Mouse (Mus musculus): Measurements from ENCODE around the gene Cd163. TPM values are rescaled to one million over a fixed set of nuclear protein-coding genes. Genes with fewer than 3 reads are reported as not detected.

The Cd163 gene
- total RNA-seq, 2 experiments from 2014 or later, result 1.2 to 1.7 TPM

DNA sequence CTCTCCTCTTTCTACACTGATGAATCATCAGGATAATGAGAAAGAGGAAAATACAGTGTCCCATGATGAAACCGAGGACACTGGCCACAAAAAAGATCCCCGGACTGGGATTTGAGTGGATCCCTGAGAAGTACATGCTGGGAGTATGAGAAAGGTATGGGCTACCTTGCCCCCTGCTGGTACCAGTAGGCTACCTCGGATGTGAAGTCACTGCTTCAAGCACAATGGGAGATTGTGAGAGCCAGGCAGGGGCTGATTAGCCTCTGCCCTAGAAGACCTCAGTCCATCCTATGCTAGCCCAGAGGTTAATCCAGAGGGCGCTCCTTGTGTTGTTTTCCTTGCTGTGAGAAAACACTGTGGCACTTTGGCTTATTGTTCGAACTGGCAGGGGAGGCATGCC is 59.9 kb downstream of the Cd163 start:
- no peak for DNase-seq

DNA sequence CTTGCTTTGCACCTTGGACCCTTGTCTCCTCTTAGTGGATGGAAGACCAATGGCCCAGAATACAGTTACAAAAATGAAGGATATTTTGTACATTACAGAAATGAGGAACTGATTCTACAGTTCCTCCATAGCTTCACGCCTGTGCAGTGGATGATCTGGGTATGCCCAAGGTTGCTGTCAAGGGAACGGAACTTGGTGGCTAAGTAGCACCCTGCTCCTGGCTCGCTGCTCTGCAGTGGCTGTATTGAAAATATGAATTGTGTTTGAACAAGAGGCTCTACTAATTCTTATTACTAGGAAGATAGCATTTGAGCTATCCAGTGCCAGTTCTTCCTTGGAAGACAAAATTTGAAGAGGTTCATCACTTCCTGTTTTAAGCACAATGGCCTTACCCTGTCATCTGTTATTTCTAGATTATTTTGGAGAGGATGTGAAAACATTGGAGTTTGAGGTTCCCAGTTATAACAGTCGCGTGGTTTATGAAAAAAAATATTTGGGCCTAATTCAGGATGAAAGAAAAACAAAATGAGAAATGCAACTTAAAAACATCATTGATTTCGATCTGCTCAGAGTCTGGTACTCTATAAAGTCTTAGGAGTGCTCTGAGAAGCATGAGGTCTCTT is 69.2 kb downstream of the Cd163 start:
- no peak for DNase-seq

DNA sequence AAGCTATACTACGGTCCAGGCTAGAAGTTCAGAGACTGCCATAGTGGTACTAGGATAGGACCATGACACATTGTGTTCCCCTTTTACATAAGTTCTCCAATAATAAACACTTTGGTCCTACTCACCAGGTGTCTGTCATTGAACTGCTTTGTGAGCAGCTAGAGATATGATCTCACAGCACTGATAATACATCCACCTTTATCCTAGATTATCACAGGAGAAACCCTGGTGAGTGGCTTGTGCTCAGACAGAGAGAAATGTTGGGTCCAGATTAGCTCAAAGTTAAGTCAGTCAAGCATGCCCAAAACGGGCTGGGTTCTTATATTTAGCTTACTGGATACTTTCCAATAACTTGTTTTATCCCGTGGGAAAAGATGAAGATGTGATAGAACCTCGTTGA is 70.2 kb downstream of the Cd163 start:
- no peak for DNase-seq

DNA sequence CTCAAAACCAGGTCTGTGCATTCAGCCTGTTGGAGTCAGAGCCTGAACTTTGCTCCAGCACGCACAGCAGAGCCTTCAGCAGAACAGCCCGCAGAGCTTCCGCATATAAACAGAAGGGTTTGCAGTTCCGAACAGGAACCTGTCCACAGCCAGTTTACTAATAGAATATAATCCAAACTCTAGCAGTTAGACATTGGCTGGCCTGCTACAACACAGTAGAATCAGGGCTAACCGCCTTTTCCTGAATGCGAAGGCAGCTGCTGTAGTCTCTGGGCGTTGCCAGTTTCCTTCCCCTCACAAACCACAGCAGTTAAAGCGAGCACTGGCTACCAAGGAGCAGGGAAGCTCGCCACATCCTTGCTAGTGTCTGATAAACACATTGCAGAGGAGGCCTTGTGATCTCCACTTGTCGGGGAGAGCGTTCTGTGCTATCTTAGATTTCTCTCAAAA is 71.0 kb downstream of the Cd163 start:
- DNase-seq, result peak; percentile 21

DNA sequence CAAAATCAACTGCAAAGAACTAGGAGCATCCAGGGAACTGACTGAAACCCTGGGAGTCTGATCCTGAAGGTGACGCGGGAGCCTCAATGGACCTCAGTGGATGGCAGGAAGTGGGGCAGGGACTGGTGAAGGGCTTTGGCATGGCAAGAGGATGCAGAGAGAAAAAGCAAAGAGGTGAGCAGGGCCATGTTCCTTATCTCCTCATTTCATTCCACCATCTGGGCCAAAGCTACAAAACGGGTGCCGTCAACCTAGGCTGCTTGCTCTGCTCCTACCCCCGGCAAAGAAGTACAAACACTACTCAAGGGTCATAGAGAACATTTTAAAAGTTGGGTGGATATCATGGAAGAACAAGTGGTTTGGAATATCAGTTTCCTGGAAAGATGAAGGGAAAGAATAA is 71.9 kb downstream of the Cd163 start:
- no peak for DNase-seq

DNA sequence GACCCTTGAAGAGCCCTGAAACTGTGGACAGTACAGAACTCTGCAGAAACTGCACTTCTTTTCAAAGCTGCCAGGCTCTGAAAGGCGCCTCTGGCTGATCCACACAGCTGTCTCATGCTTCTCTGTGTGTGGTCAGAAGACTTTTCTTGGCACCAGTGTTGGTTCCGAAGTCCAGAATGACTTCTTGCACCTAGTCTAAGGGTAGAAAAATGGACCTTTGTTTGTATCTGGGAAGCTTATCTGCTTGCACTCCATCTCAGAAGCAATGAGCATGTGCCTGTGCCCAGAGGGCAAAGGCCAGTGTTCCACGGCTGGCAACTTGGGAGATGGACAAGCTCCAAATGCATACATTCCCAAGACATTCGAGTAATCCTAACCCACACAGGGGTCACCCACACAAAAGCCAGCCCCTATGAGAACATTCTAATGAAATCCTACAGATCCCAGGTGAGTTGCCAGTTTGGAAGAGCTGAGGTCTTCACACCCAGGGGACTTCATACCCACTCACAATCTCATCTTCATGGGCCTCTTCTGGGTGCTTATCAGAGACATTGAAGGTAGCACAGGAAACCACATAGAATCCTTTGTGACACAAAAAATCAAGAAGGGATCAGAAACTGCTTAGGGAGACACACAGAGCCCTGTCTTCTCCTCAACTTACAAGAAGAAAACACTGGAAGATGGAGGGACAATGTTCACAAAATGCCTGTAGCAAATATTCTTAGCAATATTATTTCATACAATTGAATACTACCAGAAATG is 73.2 kb downstream of the Cd163 start:
- DNase-seq, result no peak

DNA sequence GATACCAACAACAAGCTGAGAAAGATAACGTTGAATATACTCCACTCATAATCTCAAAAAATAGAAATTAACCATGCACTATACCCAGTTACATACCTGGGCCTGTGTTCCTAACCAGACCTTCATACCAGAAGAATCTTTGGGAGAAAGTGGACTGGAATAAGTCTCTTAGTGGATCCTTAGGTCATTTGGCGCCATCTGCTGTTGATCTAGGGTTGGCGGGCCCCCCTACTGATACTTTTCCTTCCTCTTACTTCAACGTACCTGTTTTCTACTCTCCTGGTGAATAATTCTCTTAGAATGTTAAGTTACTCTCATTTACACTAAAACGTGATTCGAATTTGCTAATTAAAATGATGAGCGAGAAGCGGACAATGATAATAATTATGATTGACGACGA is 74.9 kb downstream of the Cd163 start:
- peak; percentile 67 for DNase-seq

Other genes with a start within 250 kb of the Cd163 start
- gene Vmn2r27, start 72.8 kb upstream of the Cd163 start, total RNA-seq (2021), result not detected
- 10 to 100 TPM; 26.1 TPM for gene Pex5, start 110.4 kb downstream of the Cd163 start, total RNA-seq (2021)
- under 1 TPM; 0.65 to 0.79 TPM for gene Clstn3, start 160.1 kb downstream of the Cd163 start, total RNA-seq (2021)
- under 1 TPM; 0.63 to 0.76 TPM for gene C1rl, start 188.5 kb downstream of the Cd163 start, total RNA-seq (2021)
- gene C1ra, start 207.7 kb downstream of the Cd163 start, total RNA-seq (2021), result 1 to 10 TPM; 3.4 to 3.8 TPM
- gene C1s1, start 237.7 kb downstream of the Cd163 start, total RNA-seq (2021), result 1 to 10 TPM; 7.9 to 9.1 TPM

Data from heart, postnatal 4 days (tissue).